Mouse (Mus musculus): ENCODE measurements at regions not wholly inside any gene's neighbourhood (a gene's known extent, or its start where the extent isn't known, plus 50 kb on each side); places are given as distances from the start of the nearest gene placed in this dataset.

GRCm38 (mm10) chr1:190630193-190630592, 281.4 kb downstream of the Rps6kc1 start:
- no peak for TF ChIP-seq CTCF (IDR thresholded peaks at IDR 0.05; ENCODE audit: extremely low read depth, insufficient read length, insufficient replicate concordance, low read depth, low read length)
- TF ChIP-seq POLR2A (IDR thresholded peaks at IDR 0.05; ENCODE audit: low read depth, low read length), result no peak
